In the genomic region with DNA sequence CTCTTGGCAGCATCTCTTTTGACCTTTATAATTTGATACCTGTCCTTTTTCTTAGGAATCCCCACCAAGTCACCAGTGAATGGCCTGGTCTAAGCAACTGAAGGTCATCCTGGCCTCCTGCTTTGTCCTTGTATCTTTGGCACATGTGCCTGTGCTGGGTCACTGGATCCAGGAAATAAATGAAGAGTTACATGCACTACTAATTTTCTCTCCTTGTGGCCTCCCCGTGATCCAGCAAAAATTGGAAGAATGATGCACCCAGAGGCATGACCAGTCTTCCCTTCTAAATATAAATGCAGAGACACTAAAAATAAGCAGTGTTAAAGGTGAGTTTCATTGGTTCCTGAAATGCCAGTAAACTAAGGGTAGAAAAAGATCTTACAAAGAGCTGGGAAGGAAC, we compare ENCODE assay signal across 20 mouse cellular contexts.
DNase-seq lines count a peak whose midpoint lies in the region; ATAC-seq and TF ChIP-seq lines count a peak whose summit lies in the region.
"Had no signal": no experiment of that assay in that cellular context is flagged by ENCODE, and none has a peak within 500 bp of the region (broad histone marks: within the 10 kb centered on the region; RNA-seq: fewer than 3 reads in every experiment).

No protein-coding gene starts in this region.

- intact Hi-C loops in heart, adult 2 months (cut with DNase I): loop anchor here (1.0 to 2.0 kb wide), 3 partner anchors 15 to 83 kb away; no protein-coding TSS in a partner anchor

- no peak overlapping the region; the same call in 1 of the 2 replicates for H3K9ac ChIP-seq in heart, adult 2 months (ENCODE audit: low read depth, low read length)
- no peak overlapping the region for H3K9ac ChIP-seq in heart, embryonic 11.5 days (ENCODE audit: low read depth, low read length)
- H3K9ac ChIP-seq: heart, embryonic 13.5 days; hindbrain, embryonic 12.5 days; limb, embryonic 12.5 days; liver, embryonic 12.5 days; midbrain, embryonic 15.5 days had no signal

- no peaks in the 10 kb centered on the region for H3K79me2 ChIP-seq in heart, adult 2 months (replicated peaks; ENCODE audit: control insufficient read depth, insufficient read depth, low read length)

- H3K36me3 ChIP-seq in heart, adult 2 months (ENCODE audit: control insufficient read depth, insufficient read depth, low read length): peaks cover 8% of the 10 kb centered on the region
- H3K36me3 ChIP-seq in heart, embryonic 11.5 days (ENCODE audit: control insufficient read depth, insufficient read depth, low read length): no peaks in the 10 kb centered on the region
- H3K36me3 ChIP-seq in embryonic facial prominence, embryonic 10.5 days (replicated peaks): no peaks in the 10 kb centered on the region
- H3K36me3 ChIP-seq: forebrain, embryonic 10.5 days; G1E; heart, embryonic 13.5 days; hindbrain, embryonic 12.5 days; limb, embryonic 12.5 days; liver, embryonic 12.5 days; midbrain, embryonic 15.5 days had no signal

- no peak overlapping the region for H3K4me3 ChIP-seq in heart, adult 2 months
- no peak overlapping the region for H3K4me3 ChIP-seq in heart, embryonic 11.5 days (ENCODE audit: low read depth, low read length)
- H3K4me3 ChIP-seq in embryonic facial prominence, embryonic 10.5 days: no peak overlapping the region
- H3K4me3 ChIP-seq: forebrain, embryonic 10.5 days; heart, embryonic 13.5 days; hindbrain, embryonic 12.5 days; limb, embryonic 12.5 days; liver, embryonic 12.5 days; midbrain, embryonic 15.5 days; myocyte had no signal

- peaks cover 2% of the 10 kb centered on the region for H3K4me1 ChIP-seq in heart, adult 2 months (ENCODE audit: control insufficient read depth, insufficient read depth, low read length)
- no peaks in the 10 kb centered on the region for H3K4me1 ChIP-seq in heart, embryonic 11.5 days (ENCODE audit: control insufficient read depth, insufficient read depth, low read length)
- no peaks in the 10 kb centered on the region for H3K4me1 ChIP-seq in embryonic facial prominence, embryonic 10.5 days
- H3K4me1 ChIP-seq: forebrain, embryonic 10.5 days; hindbrain, embryonic 12.5 days; limb, embryonic 12.5 days; liver, embryonic 12.5 days; midbrain, embryonic 15.5 days had no signal

- no peaks in the 10 kb centered on the region for H3K27me3 ChIP-seq in heart, adult 2 months (ENCODE audit: control insufficient read depth, insufficient read depth, low read length)
- H3K27me3 ChIP-seq in heart, embryonic 11.5 days (ENCODE audit: control insufficient read depth, insufficient read depth, low read length): no peaks in the 10 kb centered on the region
- H3K27me3 ChIP-seq in embryonic facial prominence, embryonic 10.5 days (replicated peaks; ENCODE audit: low read depth, poor library complexity, severe bottlenecking): no peaks in the 10 kb centered on the region
- H3K27me3 ChIP-seq: heart, embryonic 13.5 days; hindbrain, embryonic 12.5 days; limb, embryonic 12.5 days; liver, embryonic 12.5 days; midbrain, embryonic 15.5 days had no signal

- ATAC-seq in heart, embryonic 11.5 days (replicated peaks; ENCODE audit: insufficient number of reproducible peaks, low FRiP score, low TSS enrichment): no peak
- ATAC-seq: liver, embryonic 12.5 days; midbrain, embryonic 15.5 days had no signal

- no peak for TF ChIP-seq CTCF in heart, adult 2 months (IDR thresholded peaks at IDR 0.05)

- TF ChIP-seq POLR2A in heart, adult 2 months (IDR thresholded peaks at IDR 0.05; ENCODE audit: insufficient read depth, low read depth, low read length): no peak

- 39% methylated on average over 1 of the region's 1 CpGs for WGBS in heart, adult 2 months
- WGBS in heart, embryonic 11.5 days (ENCODE audit: insufficient replicate concordance): 74% methylated on average over 1 of the region's 1 CpGs
- WGBS in embryonic facial prominence, embryonic 10.5 days: 81% methylated on average over 1 of the region's 1 CpGs

- no peak overlapping the region for H3K4me2 ChIP-seq in heart, embryonic 11.5 days
- H3K4me2 ChIP-seq: heart, embryonic 13.5 days; hindbrain, embryonic 12.5 days; limb, embryonic 12.5 days; liver, embryonic 12.5 days; midbrain, embryonic 15.5 days had no signal

- peak; percentile 37 for DNase-seq in adrenal gland, adult 8-10 months
- DNase-seq in adrenal gland, postnatal 25 days: no peak
- peak in 1 of 2 experiments; percentile 73 for DNase-seq in heart, adult 2 months
- DNase-seq in kidney, postnatal 25 days: peak; percentile 24 to 72
- DNase-seq in kidney, postnatal 4 days: no peak
- peak; percentile 65 for DNase-seq in skeletal muscle tissue, adult 2 months (ENCODE audit: low read depth, low spot score)
- DNase-seq in embryonic facial prominence, embryonic 10.5 days (ENCODE audit: low spot score): no peak
- DNase-seq: cerebellum, adult 2 months; cerebellum, postnatal 36 days; lung, adult 2 months; thymus, postnatal 14 days had no signal

- no peaks in the 10 kb centered on the region for H3K9me3 ChIP-seq in heart, embryonic 11.5 days (replicated peaks; ENCODE audit: control insufficient read depth, low read length)
- H3K9me3 ChIP-seq in embryonic facial prominence, embryonic 10.5 days: no peaks in the 10 kb centered on the region
- H3K9me3 ChIP-seq: forebrain, embryonic 10.5 days; G1E; heart, embryonic 13.5 days; hindbrain, embryonic 12.5 days; limb, embryonic 12.5 days; liver, embryonic 12.5 days; midbrain, embryonic 15.5 days had no signal

- H3K27ac ChIP-seq in heart, adult 2 months: peak overlapping the region; percentile 93
- no peak overlapping the region for H3K27ac ChIP-seq in heart, embryonic 11.5 days (ENCODE audit: low read depth, low read length)
- no peak overlapping the region for H3K27ac ChIP-seq in embryonic facial prominence, embryonic 10.5 days (replicated peaks)
- H3K27ac ChIP-seq: forebrain, embryonic 10.5 days; heart, embryonic 13.5 days; hindbrain, embryonic 12.5 days; limb, embryonic 12.5 days; liver, embryonic 12.5 days; midbrain, embryonic 15.5 days had no signal

- peak; percentile 84 for TF ChIP-seq EP300 in heart, adult 2 months (IDR thresholded peaks at IDR 0.05; ENCODE audit: insufficient read depth, low read depth, low read length)

Comparison
In these comparisons a context has a peak if more than half of its experiments do, and no peak if none do; other contexts are left out.
1. DNase-seq: peak in adrenal gland, adult 8-10 months (single experiment), kidney, postnatal 25 days (2 of 2) and skeletal muscle tissue, adult 2 months (single experiment); none in adrenal gland, postnatal 25 days (single experiment), kidney, postnatal 4 days (0 of 2) and embryonic facial prominence, embryonic 10.5 days (single experiment).